Mouse (Mus musculus): ENCODE results near the gene Gm12117. TPM values are rescaled to one million over a fixed set of nuclear protein-coding genes. Genes with fewer than 3 reads are reported as not detected.

Gm12117 gene
- polyA plus RNA-seq, 1 experiment from 2014 or later, result not detected

GRCm38 (mm10) chr11:33232056-33232455 lies 44.5 kb downstream of the Gm12117 start:
- no peaks in the 10 kb centered on the region for H3K27me3 ChIP-seq (ENCODE audit: low read depth, poor library complexity, severe bottlenecking)
- DNase-seq (ENCODE audit: low spot score), result no peak
- no peak overlapping the region for H3K27ac ChIP-seq (replicated peaks)
- peaks cover 4% of the 10 kb centered on the region; the same call in 1 of the 2 replicates for H3K4me1 ChIP-seq
- H3K4me3 ChIP-seq, result no peak overlapping the region
- no peaks in the 10 kb centered on the region for H3K36me3 ChIP-seq
- H3K9me3 ChIP-seq (replicated peaks), result no peaks in the 10 kb centered on the region
- 67% methylated on average over 5 of the region's 5 CpGs for WGBS

GRCm38 (mm10) chr11:33228186-33228585 lies 48.4 kb downstream of the Gm12117 start:
- DNase-seq (ENCODE audit: low spot score), result no peak
- Histone ChIP-seq H3K4me3 (no peak overlapping the region), H3K4me1 (peaks cover 7% of the 10 kb centered on the region; the same call in 1 of the 2 replicates), H3K36me3 (no peaks in the 10 kb centered on the region), H3K27ac (replicated peaks) (no peak overlapping the region), H3K9me3 (replicated peaks) (no peaks in the 10 kb centered on the region), H3K27me3 (ENCODE audit: low read depth, poor library complexity, severe bottlenecking) (no peaks in the 10 kb centered on the region)
- WGBS, result 88% methylated on average over 2 of the region's 2 CpGs

- DNase-seq (ENCODE audit: low spot score), result no peak
- Histone ChIP-seq H3K36me3 (no peaks in the 10 kb centered on the region), H3K27ac (replicated peaks) (no peak overlapping the region), H3K27me3 (ENCODE audit: low read depth, poor library complexity, severe bottlenecking) (no peaks in the 10 kb centered on the region), H3K4me1 (peaks cover 7% of the 10 kb centered on the region; the same call in 1 of the 2 replicates), H3K4me3 (no peak overlapping the region), H3K9me3 (replicated peaks) (no peaks in the 10 kb centered on the region)
- WGBS, result 84% methylated on average over 8 of the region's 8 CpGs
Observed at GRCm38 (mm10) chr11:33226516-33226915, 50.0 kb downstream of the Gm12117 start.

Other genes with a start within 250 kb of the Gm12117 start
- 6.5 and 8.8 TPM in 2 replicates for gene Fgf18, start 129.3 kb downstream of the Gm12117 start, polyA plus RNA-seq (2016; fragmentation: Nextera tagmentation; extraction: Ambion mirVana)
- 1,028 and 1,324 TPM in 2 replicates for gene Npm1, start 113.5 kb downstream of the Gm12117 start, polyA plus RNA-seq (2016; fragmentation: Nextera tagmentation; extraction: Ambion mirVana)
- 2.0 and 3.3 TPM in 2 replicates for gene Tlx3, start 73.1 kb downstream of the Gm12117 start, polyA plus RNA-seq (2016; fragmentation: Nextera tagmentation; extraction: Ambion mirVana)
- 12.3 and 12.7 TPM in 2 replicates for gene Ranbp17, start 237.0 kb upstream of the Gm12117 start, polyA plus RNA-seq (2016; fragmentation: Nextera tagmentation; extraction: Ambion mirVana)

All from midbrain, embryonic 10.5 days (tissue).